Mouse (Mus musculus) hematopoietic stem cell, adult 5-6 weeks (primary cell): ENCODE data around the gene Nucb2. TPM values are rescaled to one million over a fixed set of nuclear protein-coding genes. Genes with fewer than 3 reads are reported as not detected.

ENCODE experiments used
- ATAC-seq, 2 experiments: fragments of 125-278 bp in 1 of 2; replicated peaks in 1 of 2; 2 replicates each; pipeline ENCODE4 v1.8.0; 2016 to 2017; ENCODE audit warnings: inconsistent platforms in 2 of 2, mild to moderate bottlenecking in 2 of 2, moderate number of reproducible peaks in 2 of 2, low read depth in 1 of 2, moderate TSS enrichment in 1 of 2; ENCODE audit not compliant: low FRiP score in 2 of 2, poor library complexity in 2 of 2, severe bottlenecking in 2 of 2, insufficient read depth in 1 of 2, low TSS enrichment in 1 of 2
- total RNA-seq: library from RNA; stranded (forward); fragments of 172-1452, 232-1000 nt; gene quantifications from 2 replicates; pipeline ENCODE4 v1.2.3, GENCODE M21; 2017

Nucb2 gene
- total RNA-seq, 1 experiment from 2014 or later, result 23.3 TPM

- peak in 1 of 2 experiments; percentile 32; a peak in 1 of 4 replicates for ATAC-seq
Observed at GRCm38 (mm10) chr7:116515059-116515458, 10.9 kb downstream of the Nucb2 start.

GRCm38 (mm10) chr7:116515514-116516135 lies 11.5 kb downstream of the Nucb2 start:
- ATAC-seq, result peak in 1 of 2 experiments; percentile 54; a peak in 1 of 4 replicates

GRCm38 (mm10) chr7:116517240-116517639 lies 13.1 kb downstream of the Nucb2 start:
- no peak for ATAC-seq

- no peak for ATAC-seq
Observed at GRCm38 (mm10) chr7:116518155-116518554, 14.0 kb downstream of the Nucb2 start.

DNA sequence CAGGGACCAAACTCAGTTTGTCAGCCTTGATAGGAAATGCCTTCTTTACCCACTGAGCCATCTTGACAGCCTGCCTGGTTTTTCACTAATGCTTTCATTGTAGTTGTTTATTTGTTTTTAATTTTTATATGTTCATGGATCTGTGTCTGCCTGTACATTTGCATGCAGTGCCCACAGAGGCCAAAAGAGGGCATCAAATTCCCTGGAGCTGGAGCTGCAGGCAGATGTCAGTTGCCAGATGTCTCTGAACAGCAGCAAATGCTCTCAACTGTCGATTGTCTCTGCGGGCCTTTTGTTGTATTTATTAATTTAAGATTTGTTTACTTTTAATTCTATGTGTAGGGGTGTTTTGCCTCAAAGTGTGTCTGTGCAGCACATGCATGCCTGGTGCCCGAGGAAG lies 15.6 kb downstream of the Nucb2 start:
- no peak for ATAC-seq

DNA sequence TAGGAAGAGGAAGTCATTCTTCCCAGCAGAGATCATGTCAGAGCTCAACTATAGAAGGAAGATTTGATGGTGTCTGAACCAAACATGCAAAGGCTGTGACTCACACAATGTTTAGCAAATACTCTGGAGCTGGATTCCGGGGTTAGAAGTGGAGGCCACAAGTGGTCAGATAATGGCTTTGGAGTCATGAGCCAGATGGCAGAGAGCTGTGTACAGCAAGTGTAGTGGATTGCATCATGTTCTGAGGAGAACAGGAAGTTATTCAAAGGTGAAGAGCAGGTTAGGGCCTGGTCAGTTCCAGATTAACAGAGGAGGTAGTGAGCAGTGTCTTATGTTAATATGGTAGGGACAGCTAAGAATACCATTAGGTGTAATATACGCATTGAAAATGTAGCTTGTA lies 20.4 kb downstream of the Nucb2 start:
- ATAC-seq, result no peak

DNA sequence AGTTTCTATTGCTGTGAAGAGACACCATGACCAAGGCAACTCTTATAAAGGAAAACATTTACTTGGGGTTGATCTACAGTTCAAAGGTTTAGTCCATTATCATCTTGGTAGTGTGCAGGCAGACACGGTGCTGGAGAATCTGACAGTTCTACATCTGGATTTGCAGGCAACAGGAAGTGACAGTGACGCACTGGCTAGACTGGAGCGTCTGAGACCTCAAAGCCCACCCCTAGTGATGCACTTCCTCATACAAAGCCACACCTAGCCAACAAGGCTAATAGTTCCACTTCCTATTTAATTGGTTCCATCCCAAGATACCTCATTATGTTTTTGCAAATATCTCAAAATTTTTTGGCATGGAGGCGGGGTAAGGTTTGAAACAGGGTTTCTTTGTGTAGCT lies 25.6 kb downstream of the Nucb2 start:
- peak; percentile 77 to 78 for ATAC-seq

- no peak for ATAC-seq
Observed at GRCm38 (mm10) chr7:116530470-116530869, 26.3 kb downstream of the Nucb2 start.

DNA sequence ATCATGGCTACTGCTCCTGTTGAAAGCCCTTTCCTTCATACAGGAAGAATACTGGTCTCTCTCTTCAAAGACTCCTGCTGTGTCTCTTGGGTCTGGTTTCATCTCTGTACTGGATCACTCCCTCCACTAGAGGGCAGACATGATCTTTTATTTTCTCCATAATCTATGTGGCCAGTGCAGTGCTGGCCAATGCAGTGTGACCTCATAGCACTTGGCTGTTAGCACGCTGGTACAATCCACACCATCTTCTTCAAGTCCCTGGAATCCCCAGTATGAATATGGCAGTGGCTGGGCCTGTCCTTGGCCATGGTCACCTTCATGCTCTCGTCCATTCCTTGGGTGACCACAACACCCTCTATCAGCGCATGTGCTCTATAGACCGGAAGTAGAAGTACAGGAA lies 27.1 kb downstream of the Nucb2 start:
- peak; percentile 63 to 70 for ATAC-seq

DNA sequence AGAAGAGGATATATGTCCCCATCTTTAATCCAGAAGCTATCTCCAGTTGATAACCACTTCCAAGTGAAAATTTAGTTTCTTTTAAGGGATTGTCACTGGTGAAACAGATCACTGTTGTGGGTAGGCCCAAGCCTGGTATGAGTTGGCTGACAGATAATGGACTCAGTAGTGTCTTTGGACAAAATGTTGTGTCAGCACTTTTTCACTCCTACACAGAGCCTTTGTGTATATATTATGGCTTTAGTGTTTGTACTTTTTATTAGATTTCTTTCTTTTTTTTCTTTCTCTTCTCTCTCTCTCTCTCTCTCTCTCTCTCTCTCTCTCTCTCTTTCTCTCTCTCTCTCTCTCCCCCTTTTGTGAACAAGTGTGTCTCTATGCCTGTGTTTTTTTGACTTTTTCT lies 52.7 kb downstream of the Nucb2 start:
- no peak for ATAC-seq

DNA sequence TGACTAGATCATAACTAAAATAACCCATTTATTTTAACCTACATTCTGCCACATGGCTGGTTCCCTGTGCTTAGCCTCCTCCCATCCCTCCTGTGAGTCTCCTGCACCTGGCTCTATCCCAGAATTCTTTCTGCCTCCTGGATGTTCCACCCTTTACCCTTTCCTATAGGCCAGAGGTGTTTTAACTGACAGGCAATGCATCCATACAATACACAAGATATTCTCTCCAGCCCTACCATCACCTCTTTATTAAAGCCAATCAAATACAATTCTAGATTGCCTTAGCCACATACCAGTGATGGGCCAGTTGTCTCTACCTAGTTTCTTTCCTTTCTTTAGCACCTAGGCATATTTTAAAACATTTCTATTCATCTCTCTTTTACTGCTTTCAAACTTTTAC lies 70.4 kb downstream of the Nucb2 start:
- no peak for ATAC-seq

Other genes with a start within 250 kb of the Nucb2 start
- gene Plekha7, start 196.0 kb upstream of the Nucb2 start, total RNA-seq, result 2.4 and 7.0 TPM in 2 replicates
- gene Rps13, start 170.2 kb upstream of the Nucb2 start, total RNA-seq, result 3,931 and 4,423 TPM in 2 replicates
- 18.9 and 19.1 TPM in 2 replicates for gene Pik3c2a, start 60.9 kb upstream of the Nucb2 start, total RNA-seq